Mouse (Mus musculus): Measurements from ENCODE around the gene Cct5. TPM values are rescaled to one million over a fixed set of nuclear protein-coding genes. Genes with fewer than 3 reads are reported as not detected.

The Cct5 gene
- polyA plus RNA-seq, 1 experiment from 2014 or later, result 600 TPM

DNA sequence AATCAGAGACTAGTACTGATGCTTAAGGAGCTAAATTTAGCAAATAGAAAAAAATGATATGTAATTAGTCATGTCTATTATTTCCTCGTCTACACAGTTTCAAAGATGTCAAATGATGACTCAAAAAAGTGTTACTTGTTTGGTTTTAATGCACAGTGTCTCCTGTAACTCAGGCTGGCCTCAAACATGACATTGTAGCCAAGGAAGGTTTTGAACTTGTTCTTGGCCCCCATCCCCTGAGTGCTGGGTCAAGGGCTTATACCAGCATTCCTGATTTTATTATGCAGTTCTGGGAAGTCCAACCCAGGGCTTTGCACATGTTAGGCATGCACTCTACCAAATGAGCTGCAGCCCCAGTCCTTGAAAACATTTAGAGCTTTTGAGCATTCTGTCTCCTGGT, 35.8 kb downstream of the Cct5 start:
- DNase-seq (no peak), ATAC-seq (ENCODE audit: insufficient read depth) (no peak)
- H3K36me3 ChIP-seq (ENCODE audit: insufficient read depth), result no peaks in the 10 kb centered on the region
- WGBS, result 53% methylated on average over 1 of the region's 1 CpGs
- no peak overlapping the region for H3K27ac ChIP-seq (ENCODE audit: low read depth)
- H3K4me2 ChIP-seq, result no peak overlapping the region
- no peaks in the 10 kb centered on the region for H3K9me3 ChIP-seq (ENCODE audit: low read depth, low read length)
- no peak overlapping the region for H3K9ac ChIP-seq
- no peaks in the 10 kb centered on the region for H3K27me3 ChIP-seq (ENCODE audit: insufficient read depth, low read length)
- TF ChIP-seq CTCF (IDR thresholded peaks at IDR 0.05; ENCODE audit: low read depth), result no peak
- no peak overlapping the region for H3K4me3 ChIP-seq (ENCODE audit: low read depth, low read length)
- peaks cover 13% of the 10 kb centered on the region; the same call in 1 of the 2 replicates for H3K4me1 ChIP-seq (ENCODE audit: insufficient read depth)

DNA sequence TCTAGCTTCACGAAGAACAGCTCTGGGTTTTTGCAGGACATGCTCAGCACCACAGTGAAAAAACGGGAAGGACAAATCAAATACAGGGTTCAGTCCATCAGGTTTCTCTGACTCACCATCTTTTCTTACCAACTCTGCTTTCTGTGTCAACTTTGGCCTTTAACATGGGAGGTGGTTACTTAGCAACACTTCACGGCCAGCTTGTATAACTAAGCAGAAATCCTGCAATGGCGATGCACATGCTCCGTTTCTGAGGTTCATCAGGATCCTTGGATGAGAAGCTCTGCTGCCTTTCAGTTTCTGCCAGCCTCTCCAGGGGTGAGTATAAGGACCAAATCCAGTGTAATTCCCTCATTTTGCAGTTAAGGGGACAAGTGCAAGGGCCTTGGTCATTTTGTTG, 36.4 kb downstream of the Cct5 start, which contains the start of gene Cmbl:
Gene Cmbl (plus strand): TSS at position 206 of the 400 bp plus-strand sequence.
- Histone ChIP-seq H3K9ac (no peak within 1 kb of the TSS), H3K27me3 (ENCODE audit: insufficient read depth, low read length) (no peaks in the 10 kb centered on the region), H3K4me3 (ENCODE audit: low read depth, low read length) (no peak within 1 kb of the TSS), H3K9me3 (ENCODE audit: low read depth, low read length) (no peaks in the 10 kb centered on the region), H3K4me1 (ENCODE audit: insufficient read depth) (peaks cover 13% of the 10 kb centered on the region; the same call in 1 of the 2 replicates), H3K36me3 (ENCODE audit: insufficient read depth) (no peaks in the 10 kb centered on the region), H3K27ac (ENCODE audit: low read depth) (0 out of 2 replicates have a peak within 1 kb of the TSS, but pooled peaks have one; percentile 59), H3K4me2 (peak within 1 kb of the TSS; percentile 45; the same call in 1 of the 2 replicates)
- WGBS, result 47% methylated on average over 5 of the region's 5 CpGs
- DNase-seq (no peak), ATAC-seq (ENCODE audit: insufficient read depth) (no peak)
- no peak for TF ChIP-seq CTCF (IDR thresholded peaks at IDR 0.05; ENCODE audit: low read depth)

DNA sequence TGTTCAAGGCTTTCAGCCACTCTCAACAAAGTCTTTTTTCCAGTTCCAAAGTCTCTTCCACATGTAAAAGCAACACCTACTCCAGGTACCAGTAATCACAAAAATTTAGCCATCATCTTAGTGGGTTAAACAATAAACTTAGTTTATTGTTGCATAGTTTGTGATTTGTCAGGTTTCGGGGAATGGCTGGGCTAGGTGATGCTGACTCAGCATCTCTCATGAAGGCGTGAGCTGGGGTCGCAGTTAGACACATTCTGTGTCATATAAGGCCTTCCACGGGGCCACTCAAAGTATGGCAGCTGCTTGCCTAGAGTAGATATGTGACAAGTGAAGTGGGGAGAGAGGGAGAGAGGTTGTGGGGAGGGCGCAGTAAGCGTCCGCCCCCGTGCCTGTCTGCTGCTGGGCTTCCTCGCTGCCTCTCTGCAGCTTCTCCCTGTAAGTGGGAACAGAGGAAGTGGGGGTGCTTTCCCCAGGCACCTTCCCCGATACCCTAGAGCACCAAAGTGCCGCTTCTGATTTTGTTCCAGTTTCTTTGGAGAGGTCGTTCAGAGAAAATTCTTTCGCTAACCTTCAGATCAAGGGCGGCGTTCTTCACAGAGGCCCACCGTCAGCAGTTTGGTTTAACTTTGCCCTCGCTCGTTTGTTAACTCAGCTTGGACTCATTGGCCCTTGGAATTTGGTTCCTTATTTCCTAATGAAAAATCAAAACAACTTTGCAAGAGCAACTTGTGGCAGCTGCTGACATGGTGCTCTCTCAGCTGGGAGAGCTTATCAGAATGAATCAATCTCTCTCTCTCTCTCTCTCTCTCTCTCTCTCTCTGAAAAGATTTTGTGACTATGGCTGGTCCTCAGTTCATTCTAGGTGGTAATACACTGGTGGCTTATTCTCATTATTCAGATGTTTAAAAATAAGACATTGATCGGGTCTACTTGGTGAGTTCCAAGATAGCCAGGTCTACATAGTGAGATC, 37.7 kb downstream of the Cct5 start:
- DNase-seq (peak; percentile 34), ATAC-seq (ENCODE audit: insufficient read depth) (no peak)
- Histone ChIP-seq H3K4me1 (ENCODE audit: insufficient read depth) (peaks cover 13% of the 10 kb centered on the region; the same call in 1 of the 2 replicates), H3K27ac (ENCODE audit: low read depth) (peak overlapping the region; percentile 59; the same call in 1 of the 2 replicates), H3K4me3 (ENCODE audit: low read depth, low read length) (no peak overlapping the region), H3K9me3 (ENCODE audit: low read depth, low read length) (no peaks in the 10 kb centered on the region), H3K4me2 (peak overlapping the region; percentile 45), H3K27me3 (ENCODE audit: insufficient read depth, low read length) (no peaks in the 10 kb centered on the region), H3K36me3 (ENCODE audit: insufficient read depth) (no peaks in the 10 kb centered on the region), H3K9ac (no peak overlapping the region)
- 28% methylated on average over 19 of the region's 19 CpGs for WGBS
- TF ChIP-seq CTCF (IDR thresholded peaks at IDR 0.05; ENCODE audit: low read depth), result no peak

DNA sequence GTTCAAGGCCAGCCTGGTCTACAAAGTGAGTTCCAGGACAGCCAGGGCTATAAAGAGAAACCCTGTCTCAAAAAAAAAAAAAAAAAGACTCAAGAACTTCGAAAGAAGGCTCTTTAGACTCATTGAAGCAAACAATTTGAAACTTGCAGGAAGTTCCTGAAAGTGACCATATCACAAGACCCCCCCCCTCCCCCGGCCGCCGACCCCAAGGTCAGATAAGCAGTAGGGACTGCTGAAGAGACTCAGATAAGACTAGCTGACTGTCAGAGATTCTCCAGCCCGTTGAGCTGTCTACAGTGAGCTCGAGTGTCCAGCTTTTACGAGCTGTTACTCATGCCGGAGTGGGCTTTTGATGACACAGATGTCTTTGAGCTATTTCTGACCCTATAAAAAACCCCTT, 38.8 kb downstream of the Cct5 start:
- ATAC-seq (ENCODE audit: insufficient read depth), result no peak
- no peak for TF ChIP-seq CTCF (IDR thresholded peaks at IDR 0.05; ENCODE audit: low read depth)
- Histone ChIP-seq H3K4me3 (ENCODE audit: low read depth, low read length) (no peak overlapping the region), H3K27ac (ENCODE audit: low read depth) (no peak overlapping the region), H3K36me3 (ENCODE audit: insufficient read depth) (no peaks in the 10 kb centered on the region), H3K9me3 (ENCODE audit: low read depth, low read length) (no peaks in the 10 kb centered on the region), H3K4me2 (no peak overlapping the region), H3K4me1 (ENCODE audit: insufficient read depth) (0 out of 2 replicates have a peak, but pooled peaks cover 4% of the 10 kb centered on the region), H3K9ac (no peak overlapping the region), H3K27me3 (ENCODE audit: insufficient read depth, low read length) (no peaks in the 10 kb centered on the region)
- no peak for DNase-seq
- 57% methylated on average over 8 of the region's 8 CpGs for WGBS

DNA sequence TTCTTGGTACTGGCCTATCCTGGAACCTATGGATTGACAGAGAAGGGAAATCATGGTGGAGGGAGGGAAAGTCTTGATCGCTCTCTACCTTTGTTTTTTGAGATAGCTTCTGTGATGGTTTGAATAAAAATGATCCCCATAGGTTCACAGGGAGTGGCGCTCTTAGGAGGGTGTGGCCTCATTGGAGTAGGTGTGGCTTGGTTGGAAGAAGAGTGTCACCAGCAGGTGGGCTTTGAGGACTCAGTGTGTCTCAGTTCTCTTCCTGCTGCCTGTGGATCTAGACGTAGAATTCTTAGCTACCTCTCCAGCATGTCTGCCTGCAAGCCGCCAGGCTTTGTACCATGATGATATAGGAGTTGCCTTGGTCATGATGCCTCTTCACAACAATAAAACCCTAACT, 39.6 kb downstream of the Cct5 start:
- WGBS, result 90% methylated on average over 4 of the region's 4 CpGs
- no peak overlapping the region for H3K4me2 ChIP-seq
- H3K36me3 ChIP-seq (ENCODE audit: insufficient read depth), result no peaks in the 10 kb centered on the region
- H3K27ac ChIP-seq (ENCODE audit: low read depth), result no peak overlapping the region
- no peaks in the 10 kb centered on the region for H3K27me3 ChIP-seq (ENCODE audit: insufficient read depth, low read length)
- no peak for TF ChIP-seq CTCF (IDR thresholded peaks at IDR 0.05; ENCODE audit: low read depth)
- H3K4me1 ChIP-seq (ENCODE audit: insufficient read depth), result 0 out of 2 replicates have a peak, but pooled peaks cover 4% of the 10 kb centered on the region
- no peaks in the 10 kb centered on the region for H3K9me3 ChIP-seq (ENCODE audit: low read depth, low read length)
- H3K4me3 ChIP-seq (ENCODE audit: low read depth, low read length), result no peak overlapping the region
- no peak for ATAC-seq (ENCODE audit: insufficient read depth)
- no peak for DNase-seq
- no peak overlapping the region for H3K9ac ChIP-seq

DNA sequence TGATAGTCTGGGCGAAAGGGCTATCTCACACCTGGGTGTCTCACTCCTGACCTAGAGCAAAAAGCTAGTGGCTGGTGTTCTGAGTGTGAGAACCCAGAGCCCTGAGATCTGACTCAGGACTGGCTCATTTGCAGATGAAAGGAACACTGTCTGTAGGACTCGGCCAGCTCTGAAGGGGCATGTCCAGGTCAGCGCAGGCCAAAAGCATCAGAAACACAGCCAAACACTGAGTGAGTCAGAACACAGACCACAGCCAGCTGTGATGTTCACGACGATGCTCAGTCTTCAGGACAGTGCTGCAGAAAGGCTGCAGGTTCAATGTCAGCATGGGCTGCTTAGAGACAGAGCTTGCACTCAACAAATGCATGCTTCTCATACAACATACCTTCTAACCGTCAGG, 40.2 kb downstream of the Cct5 start:
- H3K9me3 ChIP-seq (ENCODE audit: low read depth, low read length), result no peaks in the 10 kb centered on the region
- H3K4me3 ChIP-seq (ENCODE audit: low read depth, low read length), result no peak overlapping the region
- H3K36me3 ChIP-seq (ENCODE audit: insufficient read depth), result no peaks in the 10 kb centered on the region
- no peak overlapping the region for H3K9ac ChIP-seq
- WGBS, result 78% methylated on average over 6 of the region's 6 CpGs
- H3K27me3 ChIP-seq (ENCODE audit: insufficient read depth, low read length), result no peaks in the 10 kb centered on the region
- no peak overlapping the region for H3K4me2 ChIP-seq
- TF ChIP-seq CTCF (IDR thresholded peaks at IDR 0.05; ENCODE audit: low read depth), result no peak
- 0 out of 2 replicates have a peak, but pooled peaks cover 4% of the 10 kb centered on the region for H3K4me1 ChIP-seq (ENCODE audit: insufficient read depth)
- no peak for ATAC-seq (ENCODE audit: insufficient read depth)
- no peak overlapping the region for H3K27ac ChIP-seq (ENCODE audit: low read depth)
- DNase-seq, result no peak

DNA sequence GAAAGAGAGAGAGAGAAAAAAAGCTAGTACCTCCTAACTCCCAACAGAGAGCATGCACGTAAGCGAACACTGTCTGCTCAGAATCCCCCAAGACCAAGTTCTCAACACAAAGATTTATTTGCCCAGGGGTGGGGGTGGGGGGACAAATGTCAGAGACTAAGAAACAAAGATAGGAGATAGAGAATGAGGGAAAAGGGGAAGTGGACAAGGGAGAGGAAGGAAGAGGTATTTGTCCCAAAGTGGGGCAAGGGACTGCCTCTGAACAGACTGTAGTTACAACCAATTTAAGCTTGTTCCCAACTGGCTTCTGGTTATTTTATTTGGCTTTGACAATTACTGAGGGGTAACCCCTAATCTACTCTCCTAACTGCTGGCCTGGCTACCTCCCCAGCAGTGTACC, 46.7 kb downstream of the Cct5 start:
- Histone ChIP-seq H3K27me3 (ENCODE audit: insufficient read depth, low read length) (no peaks in the 10 kb centered on the region), H3K36me3 (ENCODE audit: insufficient read depth) (no peaks in the 10 kb centered on the region), H3K4me1 (ENCODE audit: insufficient read depth) (no peaks in the 10 kb centered on the region), H3K27ac (ENCODE audit: low read depth) (no peak overlapping the region), H3K9ac (no peak overlapping the region), H3K9me3 (ENCODE audit: low read depth, low read length) (no peaks in the 10 kb centered on the region), H3K4me3 (ENCODE audit: low read depth, low read length) (no peak overlapping the region), H3K4me2 (no peak overlapping the region)
- WGBS, result 88% methylated on average over 2 of the region's 2 CpGs
- no peak for TF ChIP-seq CTCF (IDR thresholded peaks at IDR 0.05; ENCODE audit: low read depth)
- ATAC-seq (ENCODE audit: insufficient read depth) (no peak), DNase-seq (no peak)

Measured in lung, embryonic 14.5 days (tissue).